Mouse (Mus musculus): Measurements from ENCODE around the gene Farp1.

Gene Farp1

GRCm38 (mm10) chr14:121322641-121323040 is 287.6 kb downstream of the Farp1 start:
- no peak for DNase-seq

DNA sequence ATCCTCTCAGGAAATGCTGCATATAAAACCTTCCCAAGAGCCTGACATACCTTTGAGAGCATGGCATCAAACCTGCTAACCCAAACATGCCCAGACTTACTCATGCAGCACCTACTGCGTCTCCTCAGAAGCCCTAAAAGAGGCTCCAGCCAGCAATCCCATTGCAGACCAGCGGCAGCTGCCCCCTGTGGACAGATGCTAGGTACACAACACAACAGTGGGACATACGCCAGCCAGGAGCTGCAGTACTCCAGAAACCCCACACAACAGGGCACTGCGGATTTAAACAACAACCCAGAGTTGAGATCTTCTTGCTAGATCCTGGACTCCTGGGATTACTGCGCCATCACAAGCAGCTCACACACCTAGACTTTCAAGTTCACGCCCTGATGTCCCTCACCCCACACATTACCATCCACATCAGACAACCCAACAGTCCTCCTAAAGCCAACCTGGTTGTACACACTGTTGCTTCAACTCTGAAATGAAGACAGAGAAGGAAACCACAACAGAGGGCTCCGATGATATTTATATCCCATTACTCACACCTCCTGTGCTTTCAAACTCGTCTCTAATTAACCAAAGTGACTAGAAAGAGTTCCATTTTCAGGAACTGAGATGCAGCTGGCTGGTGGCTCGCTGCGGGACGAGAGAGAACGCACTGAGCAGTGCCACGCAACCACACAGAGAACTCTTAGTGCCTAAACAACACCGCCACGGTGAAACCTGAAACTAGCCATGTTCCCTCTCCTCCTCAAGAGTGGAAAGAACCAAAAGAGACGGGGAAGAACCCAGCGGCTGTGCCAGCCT is 289.7 kb downstream of the Farp1 start:
- no peak for DNase-seq

DNA sequence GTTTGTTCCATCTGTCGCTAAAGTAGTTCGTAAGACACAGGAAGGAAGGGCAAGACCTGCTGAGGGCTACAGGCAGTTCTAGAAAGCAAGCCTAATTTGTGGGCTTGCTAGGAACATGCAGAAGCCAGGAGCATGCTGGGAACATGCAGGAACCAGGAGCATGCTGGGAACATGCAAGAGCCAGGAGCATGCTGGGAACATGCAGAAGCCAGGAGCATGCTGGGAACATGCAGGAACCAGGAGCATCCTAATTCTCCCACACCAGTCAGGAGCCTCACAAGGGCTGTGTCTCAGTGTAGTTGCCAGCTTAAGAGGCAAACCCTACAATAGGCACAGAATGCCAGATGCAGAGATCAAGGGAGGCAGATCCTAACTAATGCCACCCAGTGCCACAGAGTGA is 291.4 kb downstream of the Farp1 start:
- DNase-seq, result no peak

DNA sequence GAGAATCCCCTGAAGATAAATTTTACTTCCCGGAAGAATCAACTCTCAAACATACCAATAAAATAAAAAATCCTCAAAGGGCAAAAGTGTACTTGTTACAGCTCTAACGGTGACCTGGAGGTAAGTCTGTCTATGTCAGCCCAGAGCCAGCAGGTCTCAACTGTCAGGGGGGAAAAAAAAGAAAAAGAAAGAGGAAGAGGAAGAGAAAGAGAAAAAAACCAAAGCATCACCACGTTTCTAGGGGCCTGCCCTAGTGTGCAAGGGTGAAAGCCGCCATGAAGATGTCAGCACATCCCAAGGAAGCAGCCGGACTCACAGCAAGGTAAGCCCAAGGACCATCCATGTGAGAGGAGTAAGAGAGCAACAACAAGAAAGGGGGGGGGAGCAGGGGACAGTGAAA is 293.9 kb downstream of the Farp1 start:
- no peak for DNase-seq

- no peak for DNase-seq
These were observed 294.5 kb downstream of the Farp1 start for GRCm38 (mm10) chr14:121329401-121330089.

DNA sequence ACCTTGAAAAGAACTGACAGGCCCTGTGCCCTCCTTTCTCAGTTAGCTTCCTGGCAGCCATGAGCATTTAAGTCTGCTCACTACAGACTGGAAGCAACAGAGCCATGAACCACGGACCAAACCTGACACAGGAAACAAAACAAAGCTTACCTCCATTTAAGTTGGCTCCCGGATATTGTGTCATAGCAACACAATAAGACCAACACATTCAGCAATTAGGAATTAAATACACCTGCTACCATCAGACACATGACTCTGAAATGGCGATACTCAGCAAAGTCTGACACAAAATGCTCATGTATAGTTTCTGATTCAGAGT is 295.0 kb downstream of the Farp1 start:
- no peak for DNase-seq

Data from kidney, postnatal 10 days (tissue).